ENCODE assay signal across 8 mouse cellular contexts in genomic region chr14:24983279-24983678, GRCm38 (mm10).
DNase-seq lines count a peak whose midpoint lies in the region; ATAC-seq and TF ChIP-seq lines count a peak whose summit lies in the region.

No protein-coding gene starts in this region.

- no peak for TF ChIP-seq POLR2A in kidney, adult 2 months (IDR thresholded peaks at IDR 0.05; ENCODE audit: low read depth, low read length)
- no peak for TF ChIP-seq POLR2A in cortical plate, adult 2 months (IDR thresholded peaks at IDR 0.05; ENCODE audit: extremely low read depth, insufficient read depth, low read length)
- TF ChIP-seq POLR2A in small intestine, adult 2 months (IDR thresholded peaks at IDR 0.05; ENCODE audit: low read depth, low read length): no peak

- peak; percentile 42 for TF ChIP-seq CTCF in kidney, adult 2 months (conservative IDR thresholded peaks at IDR 0.05; ENCODE audit: insufficient read depth, insufficient read length, low read depth, low read length)
- peak; percentile 19; the same call in 1 of the 2 replicates for TF ChIP-seq CTCF in cortical plate, adult 2 months (IDR thresholded peaks at IDR 0.05; ENCODE audit: extremely low read depth, insufficient read depth, low read length)
- peak; percentile 37; the same call in 1 of the 2 replicates for TF ChIP-seq CTCF in small intestine, adult 2 months (IDR thresholded peaks at IDR 0.05; ENCODE audit: extremely low read depth, insufficient read length, insufficient replicate concordance, low read depth, low read length)

- no peaks in the 10 kb centered on the region for H3K36me3 ChIP-seq in kidney, adult 2 months (ENCODE audit: control insufficient read depth, insufficient read depth, low read length)
- no peaks in the 10 kb centered on the region for H3K36me3 ChIP-seq in small intestine, adult 2 months (ENCODE audit: control insufficient read depth, insufficient read depth, low read length)

- H3K4me1 ChIP-seq in kidney, adult 2 months (ENCODE audit: control insufficient read depth, insufficient read depth, low read length): no peaks in the 10 kb centered on the region
- H3K4me1 ChIP-seq in cortical plate, adult 2 months (ENCODE audit: control insufficient read depth, insufficient read depth, low read length): no peaks in the 10 kb centered on the region
- H3K4me1 ChIP-seq in small intestine, adult 2 months (ENCODE audit: control insufficient read depth, insufficient read depth, insufficient read length, low read length): no peaks in the 10 kb centered on the region

- DNase-seq in kidney, adult 2 months: peak; percentile 22
- no peak for DNase-seq in kidney, adult 11 months
- peak; percentile 78 for DNase-seq in ES-CJ7 (ENCODE audit: low read depth, low spot score)
- DNase-seq in urinary bladder, postnatal 14 days (ENCODE audit: low spot score): no peak

- H3K27me3 ChIP-seq in kidney, adult 2 months (replicated peaks; ENCODE audit: control insufficient read depth, insufficient read depth, low read length): no peaks in the 10 kb centered on the region
- no peaks in the 10 kb centered on the region for H3K27me3 ChIP-seq in small intestine, adult 2 months (ENCODE audit: control insufficient read depth, insufficient read depth, low read length)

- ATAC-seq in granulocyte monocyte progenitor cell, adult 5-6 weeks (replicated peaks; ENCODE audit: poor library complexity, severe bottlenecking): no peak
- no peak for ATAC-seq in inflammation-experienced regulatory T-cells, adult 6 months

- H3K27ac ChIP-seq in kidney, adult 2 months (ENCODE audit: insufficient read depth, low read depth, low read length): no peak overlapping the region
- H3K27ac ChIP-seq in cortical plate, adult 2 months (ENCODE audit: insufficient read depth, low read length): no peak overlapping the region
- no peak overlapping the region for H3K27ac ChIP-seq in small intestine, adult 2 months (ENCODE audit: insufficient read depth, low read depth, low read length)

- no peak overlapping the region for H3K4me3 ChIP-seq in kidney, adult 2 months (ENCODE audit: insufficient read depth, low read depth, low read length)
- H3K4me3 ChIP-seq in cortical plate, adult 2 months (ENCODE audit: insufficient read depth, low read length): no peak overlapping the region
- no peak overlapping the region for H3K4me3 ChIP-seq in small intestine, adult 2 months (ENCODE audit: low read depth, low read length)

Comparison
In these comparisons a context has a peak if more than half of its experiments do, and no peak if none do; other contexts are left out.
1. DNase-seq: peak in kidney, adult 2 months (single experiment) and ES-CJ7 (single experiment); none in kidney, adult 11 months (single experiment) and urinary bladder, postnatal 14 days (single experiment).
2. Peak in every context shown above with its lines, with median percentiles within 50 percentile points of each other: CTCF ChIP-seq.